Mouse (Mus musculus) ovary, postnatal 36 days (tissue): ENCODE measurements at regions not wholly inside any gene's neighbourhood (a gene's known extent, or its start where the extent isn't known, plus 50 kb on each side); places are given as distances from the start of the nearest gene placed in this dataset.

Source experiments
- DNase-seq: peaks from one replicate; pipeline ENCODE4 v3.0.0; 2022; ENCODE audit warnings: low spot score, mixed read lengths

- no peak for DNase-seq
These were observed 81.8 kb downstream of the Tbx18 start for GRCm38 (mm10) chr9:87649015-87649978.

GRCm38 (mm10) chr9:87648317-87648716 is 82.7 kb downstream of the Tbx18 start:
- DNase-seq: no peak

GRCm38 (mm10) chr9:87645032-87645431 is 86.0 kb downstream of the Tbx18 start:
- DNase-seq: no peak

GRCm38 (mm10) chr9:87633863-87634630 is 97.0 kb downstream of the Tbx18 start:
- no peak for DNase-seq

GRCm38 (mm10) chr9:87626432-87626831 is 104.6 kb downstream of the Tbx18 start:
- DNase-seq: no peak

- no peak for DNase-seq
These were observed 112.8 kb downstream of the Tbx18 start for GRCm38 (mm10) chr9:87618238-87618673.

- no peak for DNase-seq
These were observed 123.0 kb downstream of the Tbx18 start for GRCm38 (mm10) chr9:87607878-87608631.

GRCm38 (mm10) chr9:87575591-87575990 is 155.5 kb downstream of the Tbx18 start:
- no peak for DNase-seq

- DNase-seq: no peak
These were observed 156.7 kb downstream of the Tbx18 start for GRCm38 (mm10) chr9:87574250-87574864.

- no peak for DNase-seq
These were observed 167.8 kb downstream of the Tbx18 start for GRCm38 (mm10) chr9:87563244-87563643.

GRCm38 (mm10) chr9:87562796-87563195 is 168.3 kb downstream of the Tbx18 start:
- no peak for DNase-seq

- DNase-seq: no peak
These were observed 173.2 kb downstream of the Tbx18 start for GRCm38 (mm10) chr9:87557841-87558240.

- DNase-seq: no peak
These were observed 174.1 kb downstream of the Tbx18 start for GRCm38 (mm10) chr9:87556953-87557394.

GRCm38 (mm10) chr9:87556552-87556951 is 174.5 kb downstream of the Tbx18 start:
- no peak for DNase-seq

- no peak for DNase-seq
These were observed 197.9 kb downstream of the Tbx18 start for GRCm38 (mm10) chr9:87533182-87533581.

GRCm38 (mm10) chr9:87529908-87530307 is 201.2 kb downstream of the Tbx18 start:
- no peak for DNase-seq

- no peak for DNase-seq
These were observed 206.0 kb downstream of the Tbx18 start for GRCm38 (mm10) chr9:87524890-87525684.

GRCm38 (mm10) chr9:87510683-87511082 is 220.4 kb downstream of the Tbx18 start:
- no peak for DNase-seq

- no peak for DNase-seq
These were observed 226.2 kb downstream of the Tbx18 start for GRCm38 (mm10) chr9:87504673-87505385.

- no peak for DNase-seq
These were observed 208.8 kb upstream of the Cep162 start for GRCm38 (mm10) chr9:87464141-87464540.
